Comparison of ENCODE assay signal across 11 mouse cellular contexts in the genomic region with DNA sequence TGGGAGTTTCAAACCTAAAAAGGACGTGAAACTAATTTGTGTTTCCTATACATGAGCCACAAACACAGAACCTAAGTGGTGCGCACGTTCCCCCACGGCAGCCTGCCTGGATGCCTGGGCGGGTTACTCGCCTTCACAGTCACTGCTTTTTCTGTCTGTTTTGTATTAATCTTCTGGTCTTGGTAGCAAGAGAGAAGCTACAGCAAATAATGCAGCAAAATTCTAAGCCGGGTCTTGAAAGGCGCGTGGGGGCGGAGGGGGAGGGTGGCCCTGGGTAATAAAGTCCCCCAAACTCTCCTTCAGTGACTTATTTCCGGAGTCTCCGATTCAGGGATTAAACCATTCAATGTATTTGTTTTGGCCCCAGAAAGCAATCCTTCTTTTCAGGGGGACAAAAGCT.
DNase-seq lines count a peak whose midpoint lies in the region; ATAC-seq lines count a peak whose summit lies in the region.
"Had no signal": no experiment of that assay in that cellular context is flagged by ENCODE, and none has a peak within 500 bp of the region (broad histone marks: within the 10 kb centered on the region; RNA-seq: fewer than 3 reads in every experiment).

No protein-coding gene starts in this region.

- 0 out of 2 replicates have a peak overlapping the region, but pooled peaks have one; percentile 2 for H3K4me3 ChIP-seq in lung, embryonic 15.5 days
- H3K4me3 ChIP-seq in forebrain, embryonic 14.5 days (ENCODE audit: low read depth, low read length) = no peak overlapping the region
- no peak overlapping the region; the same call in 1 of the 2 replicates for H3K4me3 ChIP-seq in intestine, embryonic 16.5 days (ENCODE audit: low read length)
- no peak overlapping the region for H3K4me3 ChIP-seq in neural tube, embryonic 13.5 days
- H3K4me3 ChIP-seq: gastrocnemius, adult 2 months; left cerebral cortex, adult 2 months had no signal

- WGBS in lung, embryonic 15.5 days = 40% methylated on average over 12 of the region's 12 CpGs
- 11% methylated on average over 12 of the region's 12 CpGs for WGBS in forebrain, embryonic 14.5 days
- WGBS in intestine, embryonic 16.5 days = 52% methylated on average over 12 of the region's 12 CpGs
- WGBS in neural tube, embryonic 13.5 days = 46% methylated on average over 12 of the region's 12 CpGs

- ATAC-seq in lung, embryonic 15.5 days (ENCODE audit: borderline replicate concordance, extremely low read depth, low FRiP score, low TSS enrichment) = no peak
- ATAC-seq in forebrain, embryonic 14.5 days = no peak
- ATAC-seq in intestine, embryonic 16.5 days = no peak
- no peak for ATAC-seq in neural tube, embryonic 13.5 days (ENCODE audit: low read depth)

- H3K4me2 ChIP-seq in lung, embryonic 15.5 days = peak overlapping the region; percentile 37
- peak overlapping the region; percentile 36 for H3K4me2 ChIP-seq in forebrain, embryonic 14.5 days (ENCODE audit: low read length)
- peak overlapping the region; percentile 13; the same call in 1 of the 2 replicates for H3K4me2 ChIP-seq in intestine, embryonic 16.5 days (ENCODE audit: low read depth, low read length)
- peak overlapping the region; percentile 35 for H3K4me2 ChIP-seq in neural tube, embryonic 13.5 days

- no peaks in the 10 kb centered on the region for H3K36me3 ChIP-seq in lung, embryonic 15.5 days
- H3K36me3 ChIP-seq in forebrain, embryonic 14.5 days (ENCODE audit: control insufficient read depth, insufficient read depth, low read length) = no peaks in the 10 kb centered on the region
- no peaks in the 10 kb centered on the region for H3K36me3 ChIP-seq in intestine, embryonic 16.5 days (ENCODE audit: control insufficient read depth, insufficient read depth, low read length)
- no peaks in the 10 kb centered on the region for H3K36me3 ChIP-seq in neural tube, embryonic 13.5 days

- peaks cover 11% of the 10 kb centered on the region for H3K4me1 ChIP-seq in lung, embryonic 15.5 days
- no peaks in the 10 kb centered on the region for H3K4me1 ChIP-seq in forebrain, embryonic 14.5 days (ENCODE audit: control insufficient read depth, insufficient read depth, low read length)
- no peaks in the 10 kb centered on the region for H3K4me1 ChIP-seq in intestine, embryonic 16.5 days (ENCODE audit: control insufficient read depth, insufficient read depth, low read length)
- 0 out of 2 replicates have a peak, but pooled peaks cover 7% of the 10 kb centered on the region for H3K4me1 ChIP-seq in neural tube, embryonic 13.5 days (replicated peaks)

- no peaks in the 10 kb centered on the region for H3K27me3 ChIP-seq in lung, embryonic 15.5 days
- H3K27me3 ChIP-seq in forebrain, embryonic 14.5 days (replicated peaks; ENCODE audit: control insufficient read depth, insufficient read depth, low read length) = no peaks in the 10 kb centered on the region
- H3K27me3 ChIP-seq in intestine, embryonic 16.5 days (replicated peaks; ENCODE audit: control insufficient read depth, insufficient read depth, low read length) = no peaks in the 10 kb centered on the region
- H3K27me3 ChIP-seq in neural tube, embryonic 13.5 days = 0 out of 2 replicates have a peak, but pooled peaks cover 7% of the 10 kb centered on the region

- no peaks in the 10 kb centered on the region for H3K9me3 ChIP-seq in lung, embryonic 15.5 days
- no peaks in the 10 kb centered on the region for H3K9me3 ChIP-seq in forebrain, embryonic 14.5 days (replicated peaks; ENCODE audit: control insufficient read depth, low read length)
- no peaks in the 10 kb centered on the region for H3K9me3 ChIP-seq in intestine, embryonic 16.5 days (ENCODE audit: control insufficient read depth, low read length)
- H3K9me3 ChIP-seq in neural tube, embryonic 13.5 days = no peaks in the 10 kb centered on the region

- DNase-seq in lung, postnatal 36 days = no peak
- DNase-seq in forebrain, embryonic 14.5 days (ENCODE audit: low spot score) = peak; percentile 4
- DNase-seq in frontal cortex, postnatal 25 days (ENCODE audit: low spot score in 2 of 2) = no peak
- DNase-seq in frontal cortex, adult 2 months (ENCODE audit: extremely low spot score in 1 of 2, low spot score in 1 of 2) = no peak
- DNase-seq: gastrocnemius, adult 2 months; heart, postnatal 36 days; lung, adult 2 months had no signal

- H3K27ac ChIP-seq in lung, embryonic 15.5 days = no peak overlapping the region
- no peak overlapping the region for H3K27ac ChIP-seq in forebrain, embryonic 14.5 days (ENCODE audit: low read depth, low read length)
- no peak overlapping the region for H3K27ac ChIP-seq in intestine, embryonic 16.5 days (ENCODE audit: low read length)
- H3K27ac ChIP-seq in neural tube, embryonic 13.5 days (replicated peaks) = no peak overlapping the region
- H3K27ac ChIP-seq: gastrocnemius, adult 2 months; left cerebral cortex, adult 2 months had no signal

- no peak overlapping the region for H3K9ac ChIP-seq in lung, embryonic 15.5 days
- no peak overlapping the region for H3K9ac ChIP-seq in forebrain, embryonic 14.5 days (ENCODE audit: low read length)
- peak overlapping the region; percentile 35; the same call in 1 of the 2 replicates for H3K9ac ChIP-seq in intestine, embryonic 16.5 days (ENCODE audit: low read depth, low read length)
- no peak overlapping the region for H3K9ac ChIP-seq in neural tube, embryonic 13.5 days
